Mouse (Mus musculus): ENCODE data around the gene Rmnd1.

- TF ChIP-seq EP300 (IDR thresholded peaks at IDR 0.05; ENCODE audit: insufficient read depth, low read depth, low read length) (no peak), CTCF (IDR thresholded peaks at IDR 0.05; ENCODE audit: low read depth, low read length) (no peak), POLR2A (IDR thresholded peaks at IDR 0.05; ENCODE audit: insufficient read depth, low read length) (no peak)
These were observed 77.6 kb downstream of the Rmnd1 start for GRCm38 (mm10) chr10:4354371-4355260.

Measured in ES-Bruce4 (cell line).